Mouse (Mus musculus) olfactory bulb, adult 2 months (tissue): Measurements from ENCODE around the gene Gk2.

ENCODE experiments used
- CTCF ChIP-seq: fragments of 200-500 bp; IDR thresholded peaks from 2 replicates; pipeline ENCODE4 v1.5.1; 2012; ENCODE audit warnings: low read depth, mild to moderate bottlenecking, low read length, moderate library complexity; ENCODE audit not compliant: insufficient read depth
- POLR2A ChIP-seq: fragments of 200-500 bp; IDR thresholded peaks from 2 replicates; pipeline ENCODE4 v1.6.1; 2012; ENCODE audit warnings: mild to moderate bottlenecking, low read depth, low read length, moderate library complexity; ENCODE audit not compliant: insufficient read depth

GRCm38 (mm10) chr5:97465956-97466355, 9.1 kb upstream of the Gk2 start:
- TF ChIP-seq POLR2A (no peak), CTCF (no peak)
